Mouse (Mus musculus): Measurements from ENCODE around the gene Ghrl. TPM values are rescaled to one million over a fixed set of nuclear protein-coding genes. Genes with fewer than 3 reads are reported as not detected.
A peak's percentile ranks its signal among the peaks of the same experiment; 100 is the strongest.

The Ghrl gene
- total and polyA plus RNA-seq, 3 experiments = 1.1 TPM; not detected in 2

DNA sequence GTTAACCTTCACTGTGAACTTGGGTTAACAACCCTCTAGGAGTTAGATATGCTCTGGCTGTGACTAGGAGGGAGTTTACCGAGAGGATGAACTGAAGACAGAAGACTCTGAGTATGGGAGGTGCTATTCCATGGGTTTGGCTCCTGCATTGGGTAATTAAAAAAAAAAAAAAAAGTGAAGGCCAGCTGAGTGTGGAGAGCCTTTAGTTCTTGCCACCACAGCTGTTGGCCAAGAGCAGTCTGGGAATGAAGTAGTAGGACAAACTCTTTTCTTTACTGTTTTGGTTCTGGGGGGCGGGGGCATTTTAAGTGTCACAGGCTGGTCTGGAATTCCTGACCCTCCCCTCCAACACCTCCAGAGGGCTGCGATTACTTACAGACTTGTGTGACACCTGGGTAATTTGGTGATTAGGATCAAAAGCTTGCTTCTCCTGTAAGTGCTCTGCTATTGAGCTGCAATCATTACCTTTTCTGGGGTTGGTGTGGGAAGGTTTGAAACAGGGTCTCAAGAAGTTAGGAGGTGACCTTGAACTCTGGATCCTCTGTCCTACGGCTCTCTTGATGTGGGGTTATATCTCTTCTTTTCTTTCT lies 23.8 kb downstream of the Ghrl start:
- no peak overlapping the region for H3K9ac ChIP-seq (ENCODE audit: low read depth, low read length)
- intact Hi-C loops (cut with DNase I) = loop anchor here (1.0 to 5.0 kb wide), 4 partner anchors 46 to 214 kb away; partner anchors contain the start of genes Creld1, Emc3, Fancd2 and Irak2
- peak overlapping the region; percentile 92 for H3K27ac ChIP-seq
- peaks cover 24% of the 10 kb centered on the region for H3K36me3 ChIP-seq (ENCODE audit: control insufficient read depth, insufficient read depth, low read length)
- WGBS = 70% methylated on average over 4 of the region's 4 CpGs
- H3K79me2 ChIP-seq (replicated peaks; ENCODE audit: control insufficient read depth, insufficient read depth, low read length) = peaks cover 5% of the 10 kb centered on the region
- TF ChIP-seq CTCF (IDR thresholded peaks at IDR 0.05) (no peak), EP300 (IDR thresholded peaks at IDR 0.05; ENCODE audit: insufficient read depth, low read depth, low read length) (no peak), POLR2A (IDR thresholded peaks at IDR 0.05; ENCODE audit: insufficient read depth, low read depth, low read length) (no peak)
- no peaks in the 10 kb centered on the region for H3K27me3 ChIP-seq (ENCODE audit: control insufficient read depth, insufficient read depth, low read length)
- H3K4me1 ChIP-seq (ENCODE audit: control insufficient read depth, insufficient read depth, low read length) = peaks cover 9% of the 10 kb centered on the region
- H3K4me3 ChIP-seq = peak overlapping the region; percentile 45
- no peak for DNase-seq

- no peak for TF ChIP-seq POLR2A (IDR thresholded peaks at IDR 0.05; ENCODE audit: insufficient read depth, low read depth, low read length)
- no peak for TF ChIP-seq EP300 (IDR thresholded peaks at IDR 0.05; ENCODE audit: insufficient read depth, low read depth, low read length)
- no peak for TF ChIP-seq CTCF (IDR thresholded peaks at IDR 0.05)
- H3K4me1 ChIP-seq (ENCODE audit: control insufficient read depth, insufficient read depth, low read length) = peaks cover 13% of the 10 kb centered on the region
- peaks cover 20% of the 10 kb centered on the region for H3K36me3 ChIP-seq (ENCODE audit: control insufficient read depth, insufficient read depth, low read length)
- WGBS = 64% methylated on average over 1 of the region's 1 CpGs
- H3K27me3 ChIP-seq (ENCODE audit: control insufficient read depth, insufficient read depth, low read length) = no peaks in the 10 kb centered on the region
- peaks cover 5% of the 10 kb centered on the region for H3K79me2 ChIP-seq (replicated peaks; ENCODE audit: control insufficient read depth, insufficient read depth, low read length)
- no peak for DNase-seq
- H3K4me3 ChIP-seq = no peak overlapping the region
- H3K9ac ChIP-seq (ENCODE audit: low read depth, low read length) = no peak overlapping the region
- intact Hi-C loops (cut with DNase I) = loop anchor here (5.0 kb wide), 3 partner anchors 47 to 213 kb away; partner anchors contain the start of genes Creld1, Emc3, Fancd2 and Sec13
- no peak overlapping the region for H3K27ac ChIP-seq
Observed at GRCm38 (mm10) chr6:113695203-113695602, 24.5 kb downstream of the Ghrl start.

DNA sequence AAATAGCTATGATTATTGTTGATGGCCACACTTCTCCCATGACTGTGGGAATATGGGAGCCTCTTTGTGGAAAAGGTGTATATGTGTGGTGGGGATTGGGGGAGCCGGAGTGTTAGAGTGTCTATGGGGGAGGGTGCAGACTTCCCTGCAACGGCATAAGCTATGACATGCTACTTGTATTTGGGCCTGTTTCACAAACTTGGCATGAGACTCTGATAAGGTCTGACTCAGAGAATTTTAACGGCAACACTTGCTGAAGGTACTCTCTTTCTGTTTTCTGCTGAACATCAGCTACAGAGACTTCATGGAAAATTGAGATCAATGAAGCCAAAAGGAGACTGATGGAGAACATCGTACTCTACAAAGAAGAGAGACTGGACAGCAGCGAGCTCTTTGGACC lies 26.3 kb downstream of the Ghrl start:
- H3K9ac ChIP-seq (ENCODE audit: low read depth, low read length) = no peak overlapping the region
- no peak overlapping the region for H3K27ac ChIP-seq
- H3K27me3 ChIP-seq (ENCODE audit: control insufficient read depth, insufficient read depth, low read length) = no peaks in the 10 kb centered on the region
- DNase-seq = no peak
- peaks cover 5% of the 10 kb centered on the region for H3K79me2 ChIP-seq (replicated peaks; ENCODE audit: control insufficient read depth, insufficient read depth, low read length)
- peaks cover 13% of the 10 kb centered on the region for H3K4me1 ChIP-seq (ENCODE audit: control insufficient read depth, insufficient read depth, low read length)
- WGBS = 74% methylated on average over 5 of the region's 5 CpGs
- TF ChIP-seq EP300 (IDR thresholded peaks at IDR 0.05; ENCODE audit: insufficient read depth, low read depth, low read length) = no peak
- TF ChIP-seq POLR2A (IDR thresholded peaks at IDR 0.05; ENCODE audit: insufficient read depth, low read depth, low read length) = no peak
- no peak for TF ChIP-seq CTCF (IDR thresholded peaks at IDR 0.05)
- H3K36me3 ChIP-seq (ENCODE audit: control insufficient read depth, insufficient read depth, low read length) = peaks cover 6% of the 10 kb centered on the region
- intact Hi-C loops (cut with DNase I) = no loop called here
- H3K4me3 ChIP-seq = no peak overlapping the region

- intact Hi-C loops (cut with DNase I) = no loop called here
- DNase-seq = no peak
- WGBS = 90% methylated on average over 5 of the region's 5 CpGs
- TF ChIP-seq CTCF (IDR thresholded peaks at IDR 0.05) = no peak
- no peak for TF ChIP-seq EP300 (IDR thresholded peaks at IDR 0.05; ENCODE audit: insufficient read depth, low read depth, low read length)
- no peak for TF ChIP-seq POLR2A (IDR thresholded peaks at IDR 0.05; ENCODE audit: insufficient read depth, low read depth, low read length)
- no peak overlapping the region for H3K9ac ChIP-seq (ENCODE audit: low read depth, low read length)
- H3K27me3 ChIP-seq (ENCODE audit: control insufficient read depth, insufficient read depth, low read length) = no peaks in the 10 kb centered on the region
- peaks cover 12% of the 10 kb centered on the region for H3K4me1 ChIP-seq (ENCODE audit: control insufficient read depth, insufficient read depth, low read length)
- peaks cover 4% of the 10 kb centered on the region for H3K79me2 ChIP-seq (replicated peaks; ENCODE audit: control insufficient read depth, insufficient read depth, low read length)
- peaks cover 3% of the 10 kb centered on the region for H3K36me3 ChIP-seq (ENCODE audit: control insufficient read depth, insufficient read depth, low read length)
- no peak overlapping the region for H3K27ac ChIP-seq
- no peak overlapping the region for H3K4me3 ChIP-seq
Observed at GRCm38 (mm10) chr6:113692661-113693133, 27.0 kb downstream of the Ghrl start.

DNA sequence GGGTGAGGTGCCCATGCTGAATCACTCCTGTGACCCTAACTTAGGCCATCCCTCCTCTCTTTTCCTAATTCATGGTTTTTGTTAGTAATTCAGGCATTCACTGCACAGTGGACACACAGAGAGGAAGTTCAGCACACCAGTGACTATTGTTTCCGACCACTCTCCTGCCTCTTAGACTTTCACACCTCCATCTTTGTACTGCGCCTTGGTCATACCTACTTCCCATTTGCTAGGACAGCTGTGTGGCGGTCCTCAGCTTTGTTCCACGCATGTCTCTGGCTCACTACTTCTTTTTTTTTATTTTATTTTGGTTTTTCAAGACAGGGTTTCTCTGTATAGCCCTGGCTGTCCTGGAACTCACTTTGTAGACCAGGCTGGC lies 28.6 kb downstream of the Ghrl start:
- intact Hi-C loops (cut with DNase I) = no loop called here
- Histone ChIP-seq H3K36me3 (ENCODE audit: control insufficient read depth, insufficient read depth, low read length) (peaks cover 3% of the 10 kb centered on the region), H3K9ac (ENCODE audit: low read depth, low read length) (no peak overlapping the region), H3K4me3 (no peak overlapping the region), H3K4me1 (ENCODE audit: control insufficient read depth, insufficient read depth, low read length) (peaks cover 12% of the 10 kb centered on the region), H3K27ac (peak overlapping the region; percentile 43), H3K79me2 (replicated peaks; ENCODE audit: control insufficient read depth, insufficient read depth, low read length) (no peaks in the 10 kb centered on the region), H3K27me3 (ENCODE audit: control insufficient read depth, insufficient read depth, low read length) (no peaks in the 10 kb centered on the region)
- TF ChIP-seq CTCF (IDR thresholded peaks at IDR 0.05) (no peak), POLR2A (IDR thresholded peaks at IDR 0.05; ENCODE audit: insufficient read depth, low read depth, low read length) (no peak), EP300 (IDR thresholded peaks at IDR 0.05; ENCODE audit: insufficient read depth, low read depth, low read length) (no peak)
- WGBS = 80% methylated on average over 4 of the region's 4 CpGs
- no peak for DNase-seq

- DNase-seq = peak; percentile 43 to 51
- peak overlapping the region; percentile 43 for H3K27ac ChIP-seq
- TF ChIP-seq CTCF (IDR thresholded peaks at IDR 0.05) (no peak), EP300 (IDR thresholded peaks at IDR 0.05; ENCODE audit: insufficient read depth, low read depth, low read length) (no peak), POLR2A (IDR thresholded peaks at IDR 0.05; ENCODE audit: insufficient read depth, low read depth, low read length) (no peak)
- H3K79me2 ChIP-seq (replicated peaks; ENCODE audit: control insufficient read depth, insufficient read depth, low read length) = no peaks in the 10 kb centered on the region
- no peaks in the 10 kb centered on the region; the same call in 1 of the 2 replicates for H3K36me3 ChIP-seq (ENCODE audit: control insufficient read depth, insufficient read depth, low read length)
- H3K27me3 ChIP-seq (ENCODE audit: control insufficient read depth, insufficient read depth, low read length) = no peaks in the 10 kb centered on the region
- WGBS = 6% methylated on average over 14 of the region's 14 CpGs
- no peak overlapping the region for H3K9ac ChIP-seq (ENCODE audit: low read depth, low read length)
- intact Hi-C loops (cut with DNase I) = no loop called here
- H3K4me3 ChIP-seq = no peak overlapping the region
- H3K4me1 ChIP-seq (ENCODE audit: control insufficient read depth, insufficient read depth, low read length) = peaks cover 9% of the 10 kb centered on the region
Observed at GRCm38 (mm10) chr6:113690400-113691083, 29.1 kb downstream of the Ghrl start.
